Mouse (Mus musculus) induced T-regulatory cell, adult 2 months (primary cell): Measurements from ENCODE around the gene Smarcb1.
"Not testable (repeated sequence)": the region's sequence is repeated elsewhere in the genome, so short reads cannot be mapped to it uniquely, and the experiment has no call there.

ENCODE experiments used
- DNase-seq: peaks from one replicate; pipeline ENCODE4 v3.0.0-alpha.2; 2012; ENCODE audit warnings: low read depth

The Smarcb1 gene

DNA sequence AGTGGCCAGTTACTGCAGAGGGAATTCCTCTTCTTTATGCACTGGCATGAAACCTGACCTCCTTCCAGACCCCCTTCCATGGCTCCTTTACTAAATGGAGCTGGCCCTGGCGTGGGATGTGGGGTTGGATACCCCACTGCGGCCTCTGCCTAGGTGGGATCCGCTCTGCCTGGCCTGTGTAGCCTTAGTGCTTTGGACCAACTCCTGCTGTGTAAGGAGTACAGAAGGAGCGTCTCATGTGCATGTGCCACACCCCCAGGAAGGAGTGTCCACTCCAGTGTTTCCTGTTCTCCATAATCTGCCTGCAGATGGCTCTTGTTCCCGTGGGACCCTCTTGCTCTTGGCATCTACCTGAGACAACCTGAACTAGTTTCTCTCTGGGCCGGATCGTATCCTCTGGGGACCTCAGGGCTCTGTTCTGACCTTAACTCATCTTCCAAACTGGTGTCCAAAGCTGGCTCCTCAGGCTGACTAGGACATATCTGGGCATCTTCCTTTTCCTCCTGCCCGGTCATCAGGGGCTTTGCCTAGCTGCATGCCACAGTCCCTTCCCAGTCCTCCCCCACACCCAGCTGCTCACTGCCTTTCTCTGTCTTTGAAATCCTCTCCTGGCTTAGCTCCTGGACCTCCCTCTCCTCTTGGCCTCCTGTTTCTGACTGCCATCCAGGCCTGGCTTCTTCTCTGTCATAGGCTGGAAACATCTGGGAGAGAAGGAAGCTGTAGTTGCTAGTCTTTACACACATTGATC lies 31.8 kb downstream of the Smarcb1 start:
- DNase-seq = no peak

DNA sequence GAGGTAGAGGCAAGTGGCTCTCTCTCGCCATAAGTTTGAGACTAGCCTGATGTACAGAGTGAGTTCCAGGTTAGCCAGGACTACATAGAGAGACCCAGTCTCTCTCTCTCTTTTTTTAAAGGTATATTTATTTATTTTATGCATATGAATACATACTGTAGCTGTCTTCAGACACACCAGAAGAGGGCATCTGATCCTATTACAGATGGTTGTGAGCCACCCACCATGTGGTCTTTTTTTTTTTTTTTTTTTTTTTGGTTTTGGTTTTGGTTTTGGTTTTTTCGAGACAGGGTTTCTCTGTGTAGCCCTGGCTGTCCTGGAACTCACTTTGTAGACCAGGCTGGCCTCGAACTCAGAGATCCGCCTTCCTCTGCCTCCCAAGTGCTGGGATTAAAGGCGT lies 33.9 kb downstream of the Smarcb1 start:
- not testable (repeated sequence) for DNase-seq

DNA sequence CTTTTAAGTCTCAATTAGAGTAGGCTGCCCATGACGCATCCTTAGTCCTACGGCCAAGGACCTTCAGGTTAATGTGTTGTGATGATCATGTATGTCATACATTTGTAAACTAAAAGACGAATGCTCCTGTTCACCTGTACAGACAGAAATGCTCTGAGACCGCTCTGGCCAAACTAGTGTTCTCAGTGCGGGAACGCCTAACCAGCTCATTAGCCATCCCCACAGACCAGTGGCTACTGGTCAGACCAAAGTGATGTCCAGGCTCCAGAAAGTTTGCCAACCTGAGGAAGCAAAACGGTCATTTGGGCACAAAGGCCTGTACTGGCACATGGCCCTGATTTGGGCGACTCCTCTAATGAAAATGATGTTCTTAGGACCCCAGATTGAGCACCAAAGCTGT lies 36.7 kb downstream of the Smarcb1 start:
- DNase-seq = no peak

DNA sequence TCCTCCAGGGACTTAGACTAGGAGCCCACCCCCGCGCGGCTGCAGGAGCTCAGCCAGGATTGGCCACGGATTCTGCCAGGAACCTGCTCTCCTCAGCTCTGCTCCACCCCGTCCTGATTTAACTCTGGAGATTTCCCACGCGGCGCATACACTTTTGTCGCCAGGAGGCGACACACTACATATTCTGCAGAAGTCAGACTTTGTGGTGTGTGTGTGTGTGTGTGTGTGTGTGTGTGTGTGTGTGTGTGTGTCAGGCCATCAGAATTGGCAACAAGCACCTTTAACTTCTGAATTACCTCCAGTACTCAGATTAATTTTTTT lies 38.2 kb downstream of the Smarcb1 start:
- peak; percentile 80 for DNase-seq

DNA sequence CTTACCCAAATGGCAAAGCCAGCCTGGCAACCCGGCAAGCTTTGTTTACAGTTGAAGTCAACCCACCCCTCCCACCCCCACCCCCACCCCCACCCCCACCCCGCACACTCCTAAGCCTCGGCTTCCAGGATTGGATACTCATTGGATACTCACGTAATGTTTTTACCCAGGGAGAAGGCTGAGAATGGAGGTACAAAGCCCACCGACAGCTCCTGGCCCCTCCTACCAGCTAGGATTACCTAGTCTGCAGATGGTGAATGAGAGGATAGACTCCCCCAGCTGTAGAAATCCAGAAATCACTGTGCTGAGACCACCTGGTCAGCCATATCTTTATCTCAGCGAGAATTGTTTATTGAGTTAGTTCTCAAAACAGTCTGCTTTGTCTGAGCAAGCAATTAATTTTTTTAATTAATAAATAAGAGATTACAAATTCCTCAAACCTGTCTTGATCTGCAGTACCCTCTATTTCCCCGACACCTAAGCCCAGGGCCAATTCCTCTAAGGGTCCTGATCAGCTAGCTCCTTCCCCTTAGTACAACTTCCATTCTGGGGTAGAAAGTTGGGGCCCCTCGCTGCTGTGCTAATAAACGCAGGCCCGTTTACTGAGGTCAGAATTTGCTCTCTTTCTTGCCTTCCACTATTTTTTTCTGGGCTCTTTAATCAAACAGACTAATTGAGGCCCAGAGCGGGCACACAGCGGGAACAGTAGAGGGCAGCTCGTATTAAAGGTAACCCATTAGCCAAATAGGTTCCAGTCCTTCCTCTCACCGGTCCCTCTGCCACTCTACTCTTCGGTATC lies 38.8 kb downstream of the Smarcb1 start:
- DNase-seq = no peak

GRCm38 (mm10) chr10:75881578-75882432 lies 39.6 kb downstream of the Smarcb1 start:
- no peak for DNase-seq

- no peak for DNase-seq
Measured at GRCm38 (mm10) chr10:75880771-75881577, 40.4 kb downstream of the Smarcb1 start.

GRCm38 (mm10) chr10:75880351-75880750 lies 41.1 kb downstream of the Smarcb1 start:
- no peak for DNase-seq

- no peak for DNase-seq
Measured at GRCm38 (mm10) chr10:75878836-75879235, 42.6 kb downstream of the Smarcb1 start.

DNA sequence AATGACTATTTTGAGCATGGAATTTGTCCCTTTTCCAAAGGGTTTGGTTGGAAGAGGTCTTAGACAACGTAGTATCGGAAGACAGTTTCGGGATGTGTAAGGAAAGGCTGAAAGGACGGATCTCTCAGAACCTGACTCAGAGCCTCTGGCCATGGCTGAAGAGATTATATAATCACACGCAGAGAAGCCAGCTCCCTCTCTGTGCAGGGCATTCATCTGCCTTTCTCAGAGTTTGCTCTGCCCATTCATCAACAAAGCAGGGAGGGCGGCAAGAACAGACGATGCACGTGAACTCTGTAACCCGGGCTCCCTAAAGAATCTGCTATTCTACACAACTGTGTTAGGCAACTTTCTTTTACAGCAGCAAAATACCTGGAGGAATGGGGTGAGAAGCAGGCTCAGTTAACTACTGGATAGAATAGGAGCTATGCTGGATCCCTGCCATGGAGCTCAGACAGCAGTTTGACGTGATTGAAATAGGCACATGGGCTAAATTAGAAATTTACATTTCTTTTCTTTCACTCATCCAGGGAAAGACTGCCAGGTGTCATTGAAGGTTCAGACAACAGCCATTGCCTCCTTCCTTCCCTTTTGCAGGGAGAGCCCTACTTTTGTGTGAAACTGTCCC lies 47.8 kb downstream of the Smarcb1 start:
- DNase-seq = no peak

DNA sequence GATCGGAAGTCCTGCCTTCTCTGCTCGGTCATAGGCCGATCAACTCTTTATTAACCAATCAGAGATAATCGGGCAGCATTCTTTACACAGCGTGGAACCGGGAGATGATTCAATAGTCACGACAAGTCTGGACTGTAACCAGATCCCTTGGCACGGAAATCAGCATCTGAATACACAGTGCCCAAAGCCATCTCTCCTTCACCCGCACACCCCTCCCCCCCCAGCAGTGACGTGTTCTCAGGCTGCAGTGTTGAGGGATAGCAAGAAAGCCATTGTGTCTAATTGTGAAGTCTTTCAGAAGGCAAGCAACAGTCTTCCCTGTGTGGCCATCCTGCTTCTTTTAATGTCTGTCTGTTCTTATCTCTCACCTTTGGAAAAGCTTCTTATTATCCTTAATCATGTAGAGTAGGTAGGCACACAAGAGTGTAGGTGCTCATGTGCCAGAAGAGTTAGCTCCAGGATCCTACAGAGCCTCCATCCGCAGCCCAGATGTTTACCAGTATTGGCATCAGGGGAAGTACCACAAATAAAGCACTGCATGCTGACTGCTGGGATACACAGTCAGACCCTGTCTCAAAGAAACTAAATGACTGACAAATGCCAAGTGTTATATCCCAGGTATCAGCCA lies 48.4 kb downstream of the Smarcb1 start:
- peak; percentile 41 for DNase-seq

DNA sequence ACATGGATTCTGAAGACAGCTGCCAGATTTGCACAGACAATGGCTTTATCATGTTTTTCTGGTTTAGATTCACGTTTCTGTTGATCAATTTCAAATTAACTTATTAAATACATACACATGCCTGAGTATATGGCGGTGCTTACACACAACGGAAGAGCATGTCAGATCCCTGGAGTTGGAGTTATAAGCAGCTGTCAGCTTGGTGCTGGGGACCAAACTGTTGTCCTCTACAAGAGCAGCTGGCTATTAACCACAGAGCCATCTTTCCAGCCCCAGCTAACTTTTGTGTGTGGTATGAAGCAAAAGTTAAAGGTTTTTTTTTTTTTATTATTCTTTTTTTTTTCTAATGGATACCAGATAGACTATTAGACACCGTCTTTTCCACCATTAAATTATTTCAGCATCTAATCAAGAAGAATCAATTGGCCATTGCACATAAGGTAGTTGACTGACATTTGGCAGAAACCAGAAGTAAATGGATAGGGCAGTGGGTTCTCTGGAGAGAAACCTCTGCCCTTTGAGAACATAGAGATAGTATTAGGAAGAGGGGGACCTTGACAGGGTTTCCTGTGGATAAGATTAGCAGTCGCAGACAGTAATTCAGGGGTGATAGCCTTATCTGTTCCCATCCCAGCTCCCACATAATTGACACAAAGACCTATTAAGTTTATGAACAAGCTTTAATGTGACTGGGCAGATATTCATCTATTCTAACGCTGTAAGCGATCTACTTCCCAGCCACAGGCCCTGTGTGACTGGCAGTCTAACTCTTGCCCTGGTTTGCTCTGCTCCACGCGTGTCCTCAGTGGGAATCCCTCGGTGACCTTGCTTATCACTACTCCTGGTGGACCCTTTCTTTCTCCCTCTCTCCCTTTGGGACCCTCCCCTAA lies 49.1 kb downstream of the Smarcb1 start:
- DNase-seq = no peak

- DNase-seq = no peak
Measured at GRCm38 (mm10) chr10:75861587-75861986, 59.8 kb downstream of the Smarcb1 start.

DNA sequence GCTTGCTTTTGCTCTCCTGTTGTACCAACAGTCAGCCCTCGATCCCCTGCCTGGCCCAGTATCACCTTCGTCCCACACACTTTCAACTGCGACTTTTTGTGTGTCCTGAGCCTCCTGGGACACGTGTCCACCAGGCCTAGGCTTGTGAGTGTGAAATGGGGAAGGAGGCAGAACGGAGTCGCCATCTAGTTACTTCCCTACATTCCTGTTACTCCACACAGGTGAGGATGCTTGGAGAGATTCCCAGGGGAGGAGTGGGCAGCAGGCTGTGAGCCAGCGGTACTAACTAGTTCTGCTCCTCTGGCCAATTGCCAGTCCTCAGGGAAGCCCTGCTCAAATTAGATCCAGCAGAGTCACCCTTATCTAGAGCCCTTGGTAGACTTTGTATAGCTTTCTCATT lies 60.7 kb downstream of the Smarcb1 start:
- no peak for DNase-seq

GRCm38 (mm10) chr10:75859786-75860470 lies 61.5 kb downstream of the Smarcb1 start, which contains the start of gene Mif:
Gene Mif, minus strand, starts transcription at chr10:75860240.
- DNase-seq = peak; percentile 96

- DNase-seq = peak; percentile 72
Measured at GRCm38 (mm10) chr10:75859107-75859746, 62.2 kb downstream of the Smarcb1 start.

- DNase-seq = no peak
Measured at GRCm38 (mm10) chr10:75857598-75857997, 63.8 kb downstream of the Smarcb1 start.

DNA sequence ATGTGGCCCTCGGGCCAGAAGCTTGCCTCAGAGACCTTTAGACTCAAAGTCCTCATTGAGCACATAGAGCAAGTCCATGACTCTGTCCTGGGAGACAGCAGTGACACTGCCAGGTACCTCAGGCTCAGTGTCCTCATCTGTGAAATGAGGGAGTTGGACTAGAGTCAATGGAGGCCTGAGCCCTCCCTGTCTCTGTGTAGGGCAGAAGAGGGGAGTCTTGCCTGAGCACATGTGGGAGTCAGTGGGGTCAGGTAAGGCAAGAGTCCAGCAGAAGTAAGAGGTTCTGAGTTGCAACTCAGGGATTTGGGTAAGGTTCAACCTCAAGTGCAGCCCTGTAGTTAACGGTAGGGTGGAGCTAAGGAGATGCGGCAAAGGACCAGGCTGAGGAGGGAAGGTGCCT lies 64.4 kb downstream of the Smarcb1 start:
- DNase-seq = no peak
